9 mouse cellular contexts compared by ENCODE assay signal in the genomic region with DNA sequence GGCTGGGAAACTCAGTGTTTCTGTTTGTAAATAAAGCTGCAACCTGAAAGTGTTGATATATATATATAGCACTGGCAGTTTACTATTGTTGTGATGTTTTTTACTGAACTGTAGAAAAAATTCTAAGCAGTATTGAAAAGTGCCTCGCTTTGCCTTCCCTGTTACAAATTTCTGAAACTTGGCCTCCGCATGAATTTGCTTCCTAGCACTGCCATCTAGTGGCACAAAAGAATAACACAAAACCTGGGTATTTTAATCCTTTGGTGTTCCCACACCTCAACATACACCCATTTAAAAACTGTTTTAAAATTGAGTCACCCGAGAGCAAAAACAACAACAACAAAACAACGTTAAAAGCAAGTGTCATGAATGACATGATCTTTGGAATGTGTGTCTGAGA. TPM values are rescaled to one million over a fixed set of nuclear protein-coding genes. Genes with fewer than 3 reads are reported as not detected.
DNase-seq lines count a peak whose midpoint lies in the region; ATAC-seq and TF ChIP-seq lines count a peak whose summit lies in the region.
"Had no signal": no experiment of that assay in that cellular context is flagged by ENCODE, and none has a peak within 500 bp of the region (broad histone marks: within the 10 kb centered on the region; RNA-seq: fewer than 3 reads in every experiment).

No protein-coding gene starts in this region.

- no peak overlapping the region for H3K4me2 ChIP-seq in kidney, embryonic 14.5 days (replicated peaks; ENCODE audit: low read depth, low read length)
- H3K4me2 ChIP-seq: liver, embryonic 13.5 days; stomach, embryonic 15.5 days had no signal

- H3K9me3 ChIP-seq in kidney, embryonic 14.5 days (ENCODE audit: control insufficient read depth, low read length) = no peaks in the 10 kb centered on the region
- H3K9me3 ChIP-seq in E14TG2a.4 (ENCODE audit: low read length) = no peaks in the 10 kb centered on the region; the same call in 1 of the 2 replicates
- H3K9me3 ChIP-seq: liver, embryonic 13.5 days; stomach, embryonic 15.5 days had no signal

- H3K9ac ChIP-seq in kidney, embryonic 14.5 days (ENCODE audit: low read depth, low read length) = no peak overlapping the region
- H3K9ac ChIP-seq: liver, embryonic 13.5 days; stomach, embryonic 15.5 days had no signal

- no peaks in the 10 kb centered on the region for H3K27me3 ChIP-seq in kidney, adult 2 months (replicated peaks; ENCODE audit: control insufficient read depth, insufficient read depth, low read length)
- H3K27me3 ChIP-seq in kidney, embryonic 14.5 days (ENCODE audit: control insufficient read depth, insufficient read depth, low read length) = peaks cover 11% of the 10 kb centered on the region
- H3K27me3 ChIP-seq in E14TG2a.4 (ENCODE audit: insufficient read depth, low read length) = peaks cover 9% of the 10 kb centered on the region
- H3K27me3 ChIP-seq: liver, embryonic 13.5 days; stomach, embryonic 15.5 days had no signal

- H3K27ac ChIP-seq in kidney, adult 2 months (ENCODE audit: insufficient read depth, low read depth, low read length) = no peak overlapping the region
- no peak overlapping the region for H3K27ac ChIP-seq in kidney, embryonic 14.5 days (ENCODE audit: low read depth, low read length)
- H3K27ac ChIP-seq: liver, embryonic 13.5 days; stomach, embryonic 15.5 days had no signal

- H3K36me3 ChIP-seq in kidney, adult 2 months (ENCODE audit: control insufficient read depth, insufficient read depth, low read length) = no peaks in the 10 kb centered on the region
- no peaks in the 10 kb centered on the region for H3K36me3 ChIP-seq in kidney, embryonic 14.5 days (ENCODE audit: control insufficient read depth, insufficient read depth, low read length)
- H3K36me3 ChIP-seq in E14TG2a.4 (ENCODE audit: insufficient read depth, low read length) = no peaks in the 10 kb centered on the region
- H3K36me3 ChIP-seq: liver, embryonic 13.5 days; stomach, embryonic 15.5 days had no signal

- no peaks in the 10 kb centered on the region for H3K4me1 ChIP-seq in kidney, adult 2 months (ENCODE audit: control insufficient read depth, insufficient read depth, low read length)
- 0 out of 2 replicates have a peak, but pooled peaks cover 5% of the 10 kb centered on the region for H3K4me1 ChIP-seq in kidney, embryonic 14.5 days (ENCODE audit: control insufficient read depth, insufficient read depth, low read length)
- 0 out of 2 replicates have a peak, but pooled peaks cover 4% of the 10 kb centered on the region for H3K4me1 ChIP-seq in E14TG2a.4 (replicated peaks; ENCODE audit: low read depth, low read length)
- H3K4me1 ChIP-seq: liver, embryonic 13.5 days; stomach, embryonic 15.5 days had no signal

- peak; percentile 12; the same call in 1 of the 2 replicates for TF ChIP-seq CTCF in kidney, adult 2 months (conservative IDR thresholded peaks at IDR 0.05; ENCODE audit: insufficient read depth, insufficient read length, low read depth, low read length)
- TF ChIP-seq CTCF in E14TG2a.4 (conservative IDR thresholded peaks at IDR 0.05; ENCODE audit: low read length) = peak; percentile 48

- TF ChIP-seq POLR2A in kidney, adult 2 months (IDR thresholded peaks at IDR 0.05; ENCODE audit: low read depth, low read length) = no peak

- ATAC-seq in kidney, embryonic 14.5 days (ENCODE audit: low FRiP score, low TSS enrichment) = no peak

- H3K4me3 ChIP-seq in kidney, adult 2 months (ENCODE audit: insufficient read depth, low read depth, low read length) = no peak overlapping the region
- no peak overlapping the region for H3K4me3 ChIP-seq in kidney, embryonic 14.5 days (ENCODE audit: low read length)
- H3K4me3 ChIP-seq in E14TG2a.4 (replicated peaks; ENCODE audit: low read length) = no peak overlapping the region
- H3K4me3 ChIP-seq: liver, embryonic 13.5 days; stomach, embryonic 15.5 days had no signal

- WGBS in kidney, adult 2 months = 3% methylated on average over 4 of the region's 4 CpGs
- WGBS in kidney, embryonic 14.5 days = 5% methylated on average over 4 of the region's 4 CpGs

- peak; percentile 54 for DNase-seq in kidney, adult 2 months
- DNase-seq in A20 (ENCODE audit: low read depth, low spot score) = peak; percentile 37
- DNase-seq in embryo, embryonic 10 days (ENCODE audit: low spot score) = peak; percentile 59
- DNase-seq in lung, postnatal 14 days = peak; percentile 36
- DNase-seq in frontal cortex, postnatal 25 days (ENCODE audit: low spot score in 2 of 2) = no peak
- DNase-seq: liver, embryonic 13.5 days had no signal

RNA-seq across cellular contexts. Expression of a gene that starts 51.5 kb away (rescaled TPM):
- polyA plus RNA-seq in kidney, adult 2 months (2012; rRNA removed) = 0.46 and 0.59 TPM in 2 replicates
- 2.5 and 2.8 TPM in 2 replicates for polyA plus RNA-seq in kidney, embryonic 14.5 days (2014; fragmentation: Nextera tagmentation; extraction: Ambion mirVana)

Comparison
In these comparisons a context has a peak if more than half of its experiments do, and no peak if none do; other contexts are left out.
1. DNase-seq: peak in kidney, adult 2 months (single experiment), A20 (single experiment), embryo, embryonic 10 days (single experiment) and lung, postnatal 14 days (single experiment); none in frontal cortex, postnatal 25 days (0 of 2).